Mouse (Mus musculus) MEL-GATA-1-ER (cell line): ENCODE measurements at regions not wholly inside any gene's neighbourhood (a gene's known extent, or its start where the extent isn't known, plus 50 kb on each side); places are given as distances from the start of the nearest gene placed in this dataset.
"Not testable (repeated sequence)": the region's sequence is repeated elsewhere in the genome, so short reads cannot be mapped to it uniquely, and the experiment has no call there.

Experiments used
- DNase-seq: peaks from one replicate; pipeline ENCODE4 v3.0.0-alpha.2; 2012; ENCODE audit warnings: low read depth; ENCODE audit errors: extremely low read depth

DNA sequence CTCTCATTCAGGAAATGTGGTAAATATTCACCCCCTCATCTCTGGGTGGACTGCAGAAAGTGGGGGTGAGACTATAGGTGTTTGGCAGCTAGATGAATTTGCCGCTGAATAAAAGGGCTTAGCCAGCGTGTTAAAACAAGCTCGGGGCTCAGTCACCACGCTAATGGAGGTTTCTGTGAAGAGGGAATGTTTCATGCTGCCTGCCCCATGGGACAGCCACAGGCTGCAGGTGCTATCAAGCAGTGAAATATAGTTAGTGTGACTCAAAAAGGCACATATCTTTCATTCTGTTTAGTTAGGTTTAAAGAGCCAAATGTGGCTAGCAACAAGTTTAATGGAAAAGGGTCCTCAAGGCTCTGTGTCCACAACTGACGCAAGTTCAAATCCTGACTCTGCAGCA, 121.5 kb downstream of the Zfp36l1 start:
- DNase-seq, result no peak

DNA sequence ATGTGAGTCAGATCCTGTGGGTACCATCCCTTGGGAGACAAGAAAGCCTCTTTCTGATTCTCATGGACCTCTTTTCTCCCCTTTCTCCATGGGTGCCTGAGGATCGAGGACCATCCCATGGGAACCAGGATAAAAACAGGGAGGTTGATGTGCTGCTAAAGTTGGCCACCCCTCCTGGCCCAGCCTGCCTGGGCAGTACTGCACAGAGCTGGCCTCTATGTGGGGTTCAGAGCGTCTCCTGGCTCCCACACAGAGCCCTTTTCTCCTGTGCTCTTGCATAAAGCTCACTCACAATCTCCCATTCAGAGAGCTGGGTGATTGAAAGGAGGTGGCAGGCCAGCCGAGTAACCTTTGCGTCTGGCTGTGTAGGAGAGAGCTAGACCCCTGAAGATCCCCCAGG, 122.1 kb downstream of the Zfp36l1 start:
- no peak for DNase-seq

DNA sequence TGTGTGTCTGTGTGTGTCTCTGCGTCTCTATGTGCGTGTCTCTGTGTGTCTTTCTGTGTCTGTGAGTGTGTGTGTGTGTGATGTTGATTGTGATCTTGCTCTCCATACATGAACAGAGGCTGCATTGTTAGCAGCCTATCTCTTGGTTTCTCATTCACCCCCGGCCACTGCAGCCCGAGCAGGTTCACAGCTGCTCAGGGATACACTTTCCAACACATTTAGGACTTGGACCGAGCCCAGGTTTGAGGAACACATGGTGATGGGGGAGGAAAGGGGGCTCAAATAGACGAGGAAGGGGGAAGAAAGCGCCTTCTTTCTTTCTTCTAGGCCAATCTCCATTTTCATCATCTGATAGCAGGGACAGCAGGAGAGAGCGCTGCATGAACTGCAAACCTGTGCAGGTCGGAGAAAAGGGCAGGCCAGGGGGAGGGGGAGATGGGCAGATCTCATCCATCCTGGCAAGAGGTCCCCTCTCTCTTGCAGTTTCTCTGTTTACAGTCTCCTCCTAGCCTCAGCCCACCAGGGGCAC, 123.2 kb downstream of the Zfp36l1 start:
- no peak for DNase-seq

DNA sequence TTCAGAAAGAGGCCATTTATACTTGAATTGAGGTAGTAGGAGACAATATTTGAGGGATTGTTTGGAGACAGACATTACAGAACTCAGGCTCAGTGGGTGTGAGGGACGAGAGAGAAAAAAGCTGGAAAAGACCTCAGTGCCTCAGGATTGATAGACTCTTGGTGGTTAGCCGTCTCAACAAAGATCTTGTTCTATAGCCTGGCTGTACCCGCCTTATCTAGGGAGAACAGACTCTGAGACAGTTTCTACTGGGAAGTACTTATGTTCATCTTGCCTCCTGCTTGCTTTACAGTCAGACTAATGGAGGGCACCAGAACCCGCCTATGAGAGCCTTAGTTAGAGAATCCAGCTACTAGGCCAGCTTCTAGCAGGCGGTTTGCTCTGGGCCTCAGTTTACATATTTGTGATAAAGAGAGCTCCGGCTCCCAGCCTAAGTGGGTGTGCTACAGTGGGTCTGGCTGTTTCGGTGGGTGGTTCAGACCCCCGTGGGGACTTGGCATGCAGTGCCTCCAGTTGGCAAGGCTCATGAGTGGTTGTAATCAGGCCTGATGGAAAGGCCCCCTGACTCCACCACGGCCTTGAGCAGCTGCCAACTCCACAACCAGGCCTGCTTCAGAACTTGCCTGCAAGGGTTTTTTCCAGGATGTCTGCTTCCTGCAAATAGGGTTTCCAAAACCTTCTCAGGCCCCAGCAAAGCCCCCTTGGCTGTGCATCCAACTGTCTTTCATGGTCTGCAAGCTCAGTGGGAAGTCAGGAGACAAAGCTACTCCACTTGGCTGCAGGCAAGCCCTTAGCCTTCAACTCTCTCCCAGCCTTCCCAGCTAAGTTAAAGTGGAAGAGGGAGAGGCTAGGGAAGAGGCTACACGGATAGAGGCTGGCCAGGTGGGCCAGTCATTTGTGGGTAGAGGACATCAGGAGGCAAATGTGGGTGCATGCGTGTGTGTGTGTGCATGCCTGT, 124.1 kb downstream of the Zfp36l1 start:
- DNase-seq, result peak; percentile 94

DNA sequence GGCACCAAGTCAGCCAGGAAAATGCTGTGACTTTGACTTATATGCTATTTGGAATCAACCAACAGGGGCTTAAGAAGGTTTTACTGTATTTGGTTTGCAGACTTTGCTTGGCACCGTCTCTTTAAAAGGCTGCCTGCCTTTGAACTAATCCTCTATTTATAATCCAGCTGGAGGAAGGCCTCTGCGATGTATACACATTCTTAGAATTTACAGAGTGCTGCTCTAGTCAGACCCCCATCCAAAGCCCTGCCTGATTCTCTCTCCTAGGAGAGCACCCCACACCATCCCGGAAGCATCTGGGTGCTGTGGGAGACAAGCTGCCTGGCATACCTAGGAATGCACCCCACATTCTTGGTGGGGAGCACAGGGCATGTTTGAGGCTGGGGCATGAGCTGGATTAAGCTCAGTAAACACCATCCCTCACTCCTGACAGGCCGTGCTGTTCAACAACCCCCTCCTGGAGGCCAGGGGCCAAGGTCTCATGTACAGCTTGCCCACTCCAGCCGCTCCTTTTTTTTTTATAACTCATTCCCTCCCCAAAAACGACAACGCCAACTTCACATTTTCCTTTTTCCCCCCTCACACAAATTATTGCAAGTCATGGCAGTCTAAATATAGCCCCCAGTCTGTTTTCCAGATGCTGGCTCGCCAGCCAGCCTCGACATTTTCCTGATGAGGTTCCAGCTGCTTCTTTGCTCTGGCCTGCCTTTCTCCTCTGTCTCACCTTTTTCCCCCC, 126.4 kb downstream of the Zfp36l1 start:
- no peak for DNase-seq

DNA sequence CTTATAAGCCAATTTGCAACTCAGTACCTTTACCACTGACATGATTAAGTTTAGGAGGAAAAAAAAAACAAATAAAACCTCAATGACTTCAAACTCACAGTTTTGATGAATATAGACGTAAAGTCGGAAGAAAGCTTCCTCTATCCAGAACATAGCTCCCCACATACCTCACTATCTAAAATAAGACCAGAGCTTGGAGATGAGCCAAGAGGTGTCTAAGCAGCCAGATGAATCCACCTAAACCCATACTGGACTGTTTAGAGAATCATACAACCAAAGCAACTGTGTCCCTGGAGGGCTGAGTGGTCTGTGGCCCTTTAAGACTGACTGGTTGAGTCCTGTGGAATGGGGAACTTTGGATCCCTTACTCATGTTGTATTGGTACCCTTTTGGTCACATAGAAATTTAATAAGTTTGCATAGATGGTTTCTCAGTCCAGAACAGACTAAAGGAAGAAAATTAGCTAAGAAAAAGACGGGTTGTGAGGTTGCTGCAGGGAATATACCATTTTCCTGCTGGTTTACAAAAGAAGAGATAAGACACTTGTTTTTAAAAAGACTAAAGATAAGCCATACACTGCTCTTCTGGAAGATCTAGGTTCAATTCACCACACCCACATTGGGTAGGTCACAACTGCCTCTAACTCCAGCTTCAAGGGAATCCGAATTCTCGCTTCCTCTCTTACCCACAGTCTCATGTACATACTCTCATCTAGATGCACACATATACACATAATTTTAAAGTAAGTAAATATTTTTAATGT, 127.6 kb downstream of the Zfp36l1 start:
- DNase-seq, result peak; percentile 84

DNA sequence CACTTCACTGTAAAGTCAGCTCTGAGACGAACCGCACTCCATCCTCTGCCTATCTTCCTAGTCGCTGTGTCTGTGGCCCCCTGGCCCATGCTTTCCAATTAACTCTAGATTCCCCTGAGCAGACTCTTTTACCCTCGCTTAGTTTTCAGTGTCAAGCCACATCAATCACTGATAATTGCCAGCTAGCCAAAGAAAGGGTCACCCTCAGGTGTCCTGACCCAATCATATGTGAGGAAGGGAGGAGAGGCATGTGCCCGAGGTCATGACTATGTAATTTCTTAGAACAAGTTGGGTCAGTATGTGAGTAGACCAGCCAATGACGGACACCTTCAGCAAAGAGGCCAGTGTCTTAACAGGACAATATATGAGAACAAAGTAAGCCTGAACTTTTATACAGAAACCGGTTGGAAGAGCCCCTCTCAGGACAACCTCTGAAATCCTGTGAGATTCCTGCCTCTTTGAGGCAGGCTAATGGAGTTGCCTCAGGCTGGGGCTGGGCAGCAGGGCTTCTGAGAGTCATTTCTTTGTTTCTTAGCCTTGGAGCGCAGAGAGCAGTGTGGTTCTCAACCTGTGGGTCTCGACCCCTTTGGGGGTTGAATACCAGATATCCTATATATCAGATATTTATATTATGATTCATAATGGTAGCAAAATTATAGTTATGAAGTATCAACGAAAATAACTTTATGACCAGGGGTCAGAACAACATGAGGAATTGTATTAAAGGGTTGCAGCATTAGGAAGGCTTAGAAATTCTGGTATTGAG, 128.6 kb downstream of the Zfp36l1 start:
- DNase-seq, result no peak

DNA sequence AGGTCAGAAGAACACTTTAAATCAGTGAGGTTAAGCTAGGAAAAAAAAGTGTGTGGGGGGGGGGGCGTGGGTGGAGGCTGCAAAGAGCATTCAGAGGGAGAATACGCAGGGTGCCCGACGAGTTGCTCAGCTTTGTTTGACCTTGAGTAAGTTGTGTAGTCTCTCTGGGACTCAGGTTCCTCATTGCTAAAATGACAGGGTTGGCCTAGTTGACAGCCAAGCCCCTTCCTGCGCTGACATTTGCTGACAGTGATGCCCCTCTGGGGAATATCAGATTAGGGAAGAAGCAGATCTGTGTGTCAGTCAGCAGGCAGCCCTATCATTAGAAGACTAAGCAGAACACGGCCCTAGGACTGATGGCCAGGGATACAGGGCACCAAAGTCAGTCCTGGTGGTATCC, 129.6 kb downstream of the Zfp36l1 start:
- peak; percentile 56 for DNase-seq

DNA sequence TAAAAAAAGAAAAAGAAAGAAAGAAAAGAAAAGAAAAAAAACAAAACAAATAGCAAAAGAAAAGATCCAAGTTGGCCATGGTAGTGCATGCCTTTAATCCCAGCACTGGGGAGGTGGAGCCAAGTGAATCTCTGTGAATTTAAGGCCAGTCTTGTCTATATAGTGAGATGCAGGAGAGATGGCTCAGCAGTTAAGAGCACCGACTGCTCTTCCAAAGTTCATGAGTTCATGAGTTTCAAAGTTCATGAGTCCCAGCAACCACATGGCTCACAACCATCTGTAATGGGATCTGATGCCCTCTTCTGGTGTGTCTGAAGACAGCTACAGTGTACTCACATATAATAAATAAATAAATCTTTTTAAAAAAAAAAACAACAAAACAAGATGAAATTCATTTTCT, 130.3 kb downstream of the Zfp36l1 start:
- not testable (repeated sequence) for DNase-seq

DNA sequence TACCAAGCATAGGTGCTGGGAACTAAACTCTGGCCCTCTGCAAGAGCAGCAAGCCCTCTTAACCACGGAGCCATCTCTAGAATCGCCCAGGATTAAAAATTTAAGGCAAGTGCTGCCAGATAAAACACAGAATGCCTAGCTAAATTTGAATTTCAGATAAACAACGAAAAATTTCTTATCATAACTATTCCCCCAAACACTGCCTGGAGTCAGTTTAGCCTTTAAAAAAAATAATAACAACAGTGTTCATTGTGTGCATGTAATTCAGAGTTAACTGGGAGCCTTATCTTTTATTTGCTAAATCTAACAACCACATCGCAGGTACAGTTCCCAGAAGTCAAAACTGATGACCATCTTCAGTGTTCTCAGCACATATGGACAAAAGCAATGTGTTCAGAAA, 132.1 kb downstream of the Zfp36l1 start:
- no peak for DNase-seq

DNA sequence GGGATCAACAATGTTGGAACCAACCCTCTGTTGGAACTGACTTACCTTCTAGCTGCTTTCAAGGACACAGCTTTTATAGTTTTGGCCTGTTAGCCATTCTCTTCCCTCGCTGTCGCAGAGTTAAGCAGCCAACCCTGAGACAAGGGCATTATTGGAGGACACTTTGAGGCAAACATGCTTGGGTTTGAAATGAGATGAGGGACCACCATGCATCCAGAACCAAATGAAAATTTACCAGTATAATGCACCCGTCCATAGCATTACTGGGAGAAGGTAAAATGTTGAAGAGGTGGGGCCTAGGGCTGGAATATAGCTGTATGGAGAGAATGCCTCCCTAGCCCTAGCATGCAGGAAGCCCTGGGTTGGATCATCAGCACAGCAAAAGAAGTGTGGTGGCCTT, 135.7 kb downstream of the Zfp36l1 start:
- DNase-seq, result no peak

DNA sequence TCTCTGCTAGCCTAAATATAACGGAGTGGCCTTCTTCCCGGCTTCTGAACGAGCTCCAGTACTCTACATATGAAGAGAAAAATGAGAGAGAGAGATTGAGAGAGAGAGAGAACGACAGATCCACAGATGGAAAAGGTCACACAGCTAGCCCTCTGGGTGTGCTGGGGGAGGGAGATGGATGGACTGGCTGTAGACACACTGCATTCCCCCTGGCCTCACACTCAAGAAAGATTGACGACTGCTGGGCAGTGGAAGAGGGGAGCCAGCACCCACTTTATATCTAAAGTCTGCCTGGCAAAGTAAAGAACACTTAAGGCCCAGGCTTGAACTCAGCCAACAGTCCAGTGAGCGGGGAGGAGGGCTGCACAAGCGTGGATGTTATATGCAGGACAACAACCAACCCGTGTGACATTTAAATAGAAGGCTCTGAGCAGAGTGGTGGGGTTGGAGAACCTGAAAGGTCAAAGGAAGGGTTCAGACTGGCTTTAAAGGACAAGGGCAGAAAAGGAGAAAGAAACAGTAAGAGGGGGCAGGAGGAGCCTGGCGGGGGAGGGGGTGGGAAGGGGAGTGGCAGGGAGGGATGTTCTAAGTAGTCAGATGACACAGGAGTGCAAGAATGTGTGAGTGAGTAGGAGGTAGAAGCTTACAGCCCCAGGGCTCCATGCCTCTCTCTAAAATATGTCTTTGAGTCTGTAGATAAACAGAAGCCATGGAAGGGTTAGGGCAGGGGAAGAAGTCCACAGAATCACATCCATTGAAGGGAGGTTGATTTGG, 137.2 kb downstream of the Zfp36l1 start:
- no peak for DNase-seq

DNA sequence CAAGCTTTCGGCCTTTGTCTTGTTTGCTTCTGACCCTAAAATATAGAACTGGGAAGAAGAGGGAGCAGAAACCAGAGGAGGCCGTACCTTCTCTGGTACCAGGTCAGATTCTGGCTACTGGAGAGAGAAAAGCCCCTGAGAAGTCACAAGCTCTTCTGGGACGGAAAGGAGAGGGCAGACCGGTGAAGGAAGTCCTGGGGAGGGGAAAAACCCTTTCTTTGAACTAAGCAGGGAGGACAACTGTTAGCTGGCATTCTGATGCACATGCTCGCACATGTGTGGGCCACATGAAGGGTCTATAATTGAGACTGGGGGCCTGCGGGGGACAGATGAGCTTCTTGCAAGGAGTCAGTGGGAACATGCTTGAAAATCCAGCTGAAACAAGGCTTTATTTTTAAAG, 137.8 kb downstream of the Zfp36l1 start:
- DNase-seq, result no peak

DNA sequence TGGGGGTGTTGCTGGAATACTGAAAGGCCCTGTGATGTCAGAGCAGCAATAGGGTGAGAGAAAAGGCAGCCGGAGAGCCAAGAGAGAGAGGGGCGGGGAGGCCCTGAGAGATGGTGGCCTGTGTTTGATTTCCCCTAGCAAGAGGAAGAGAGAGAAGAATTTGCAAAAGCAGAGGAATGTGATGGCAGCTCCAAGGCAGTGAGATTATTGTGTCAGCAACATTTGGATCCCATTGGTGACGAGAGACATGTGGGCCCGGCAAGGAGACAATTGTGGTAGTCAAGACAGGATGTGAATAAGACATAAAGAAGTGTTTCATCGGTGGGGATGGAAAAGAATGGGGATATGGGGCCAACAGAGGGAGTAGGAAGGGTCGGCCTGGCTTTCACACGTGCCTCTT, 138.3 kb downstream of the Zfp36l1 start:
- no peak for DNase-seq

DNA sequence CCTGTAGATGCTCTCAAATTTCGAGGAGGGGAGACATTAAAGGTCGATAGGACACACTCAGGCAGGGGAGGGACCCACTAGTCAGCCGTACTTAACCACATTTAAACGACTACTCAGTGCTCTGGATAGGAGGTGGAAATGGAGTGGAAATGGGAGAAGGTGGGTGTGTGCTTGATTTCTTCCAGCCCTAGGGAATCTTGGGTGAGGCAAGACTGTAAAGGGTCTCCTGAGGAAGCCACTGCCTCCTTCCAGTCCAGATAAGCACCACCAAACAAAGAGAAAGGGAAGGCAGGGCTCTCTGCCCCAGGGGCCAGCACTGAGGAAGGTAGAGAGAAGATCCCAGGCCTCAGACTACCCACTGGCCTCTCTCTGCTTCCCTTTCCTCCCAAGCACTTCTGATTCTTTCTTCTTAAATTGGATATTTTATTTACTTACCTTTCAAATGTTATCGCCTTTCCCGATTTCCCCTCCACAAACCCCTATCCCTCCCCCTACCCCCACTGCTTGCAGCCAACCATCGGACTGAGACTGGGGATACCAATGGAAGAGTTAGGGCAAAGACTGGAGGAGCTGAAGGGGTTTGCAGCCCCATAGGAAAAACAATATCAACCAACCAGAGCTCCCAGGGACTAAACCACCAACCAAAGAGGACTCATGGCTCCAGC, 139.1 kb downstream of the Zfp36l1 start:
- no peak for DNase-seq

DNA sequence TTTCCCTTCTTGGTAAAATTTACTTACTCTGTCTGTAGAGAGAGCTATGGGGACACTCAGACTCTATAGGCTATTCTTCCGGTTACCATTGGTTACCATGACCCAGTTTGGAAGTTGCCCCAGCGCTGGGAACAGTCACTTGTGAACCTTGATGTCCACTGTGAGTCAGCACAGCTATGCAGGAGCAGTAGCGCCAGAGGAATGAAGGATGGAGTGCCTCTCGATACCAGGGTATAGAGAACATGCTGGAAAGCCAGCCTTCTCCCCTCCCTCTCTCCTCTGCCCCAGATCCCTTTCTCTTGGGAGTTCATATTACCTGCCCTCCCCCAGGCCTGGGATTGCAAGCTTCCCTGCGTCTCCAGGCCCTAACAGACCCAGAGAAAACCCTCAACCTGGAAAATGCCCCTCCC, 141.8 kb downstream of the Zfp36l1 start:
- DNase-seq, result no peak

DNA sequence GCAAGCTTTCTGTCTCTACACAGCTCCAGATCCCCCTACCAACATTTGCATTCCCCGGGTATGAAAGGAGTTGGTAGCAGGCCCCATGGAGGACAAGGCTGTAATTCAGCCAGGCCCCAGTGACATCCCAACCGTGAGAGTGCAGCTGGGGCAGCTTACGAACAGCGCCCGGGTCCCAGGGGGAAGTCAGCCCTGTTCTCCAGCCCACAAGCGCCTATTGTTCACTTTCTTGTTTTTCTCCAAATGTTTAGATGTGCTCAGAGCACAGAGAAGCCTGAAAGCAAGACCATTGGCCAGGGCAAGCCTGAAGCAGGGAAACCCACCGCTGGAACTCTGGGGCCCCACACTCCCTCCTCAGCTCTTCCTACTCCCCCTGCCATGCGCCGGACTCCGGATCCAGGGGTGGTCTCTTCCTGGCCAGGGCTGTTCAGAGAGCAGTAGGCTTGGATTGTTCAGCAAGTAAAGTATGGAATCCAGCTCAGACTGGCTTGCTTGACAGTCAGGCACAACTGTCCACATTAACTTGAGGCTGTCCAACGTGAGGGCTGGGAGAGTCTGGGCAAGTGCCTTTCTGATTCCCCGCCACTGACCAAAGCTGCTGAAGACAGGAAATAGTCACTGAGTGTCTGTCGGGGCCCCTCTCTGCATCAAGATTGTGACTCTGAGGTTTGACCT, 142.4 kb downstream of the Zfp36l1 start:
- DNase-seq, result no peak

DNA sequence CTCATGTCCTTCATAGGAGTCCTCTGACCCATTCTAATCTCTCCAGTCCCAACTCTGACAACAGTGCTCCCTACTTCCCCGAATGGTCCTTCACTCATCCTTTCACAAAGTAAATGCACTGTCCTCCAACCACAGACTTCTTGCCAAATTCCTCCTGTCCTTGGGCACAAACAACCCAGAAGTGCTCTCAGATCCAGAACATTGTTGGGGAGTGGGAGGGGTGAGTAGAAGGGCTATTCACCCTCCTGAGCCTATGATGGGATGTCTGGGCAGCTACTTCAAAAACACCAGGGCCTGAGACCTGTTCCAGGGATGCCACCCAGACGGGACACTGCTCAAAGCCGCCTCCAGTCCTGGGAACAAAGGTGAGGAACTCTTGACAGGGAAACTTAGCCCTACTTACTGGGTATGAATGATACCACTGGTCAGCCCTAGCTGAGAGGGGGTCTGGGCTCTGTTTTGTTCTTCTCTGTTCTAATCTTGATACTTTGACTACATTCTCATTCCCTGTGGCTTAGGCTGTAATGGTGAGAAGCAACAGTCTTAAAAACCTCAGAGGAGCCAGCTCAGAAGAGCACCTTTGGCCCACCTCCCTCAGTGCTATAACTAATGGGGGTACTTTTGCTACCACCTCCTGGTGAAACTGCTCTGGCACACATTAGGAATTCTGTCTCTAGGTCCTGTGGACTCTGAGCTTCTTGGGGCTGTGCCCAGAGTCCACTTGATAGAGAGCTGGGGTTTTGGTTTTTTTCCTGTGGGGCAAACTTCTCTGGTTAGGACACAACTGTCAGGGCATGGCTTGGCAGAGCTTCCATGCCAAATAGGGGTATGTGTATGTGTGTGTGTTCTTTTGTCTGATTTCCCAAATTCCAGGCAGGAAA, 143.2 kb downstream of the Zfp36l1 start:
- DNase-seq, result no peak
